Mouse (Mus musculus): Measurements from ENCODE around the gene Cacna1c. TPM values are rescaled to one million over a fixed set of nuclear protein-coding genes. Genes with fewer than 3 reads are reported as not detected.
"Not testable (repeated sequence)": the region's sequence is repeated elsewhere in the genome, so short reads cannot be mapped to it uniquely, and the experiment has no call there.

Cacna1c gene
- total RNA-seq, 2 experiments from 2014 or later, result 195 to 220 TPM

GRCm38 (mm10) chr6:118594833-118595680 is 601.2 kb downstream of the Cacna1c start:
- intact Hi-C loops (cut with DNase I), result no loop called here
- DNase-seq, result no peak

- intact Hi-C loops (cut with DNase I), result no loop called here
- no peak for DNase-seq
Measured at GRCm38 (mm10) chr6:118594070-118594469, 602.1 kb downstream of the Cacna1c start.

DNA sequence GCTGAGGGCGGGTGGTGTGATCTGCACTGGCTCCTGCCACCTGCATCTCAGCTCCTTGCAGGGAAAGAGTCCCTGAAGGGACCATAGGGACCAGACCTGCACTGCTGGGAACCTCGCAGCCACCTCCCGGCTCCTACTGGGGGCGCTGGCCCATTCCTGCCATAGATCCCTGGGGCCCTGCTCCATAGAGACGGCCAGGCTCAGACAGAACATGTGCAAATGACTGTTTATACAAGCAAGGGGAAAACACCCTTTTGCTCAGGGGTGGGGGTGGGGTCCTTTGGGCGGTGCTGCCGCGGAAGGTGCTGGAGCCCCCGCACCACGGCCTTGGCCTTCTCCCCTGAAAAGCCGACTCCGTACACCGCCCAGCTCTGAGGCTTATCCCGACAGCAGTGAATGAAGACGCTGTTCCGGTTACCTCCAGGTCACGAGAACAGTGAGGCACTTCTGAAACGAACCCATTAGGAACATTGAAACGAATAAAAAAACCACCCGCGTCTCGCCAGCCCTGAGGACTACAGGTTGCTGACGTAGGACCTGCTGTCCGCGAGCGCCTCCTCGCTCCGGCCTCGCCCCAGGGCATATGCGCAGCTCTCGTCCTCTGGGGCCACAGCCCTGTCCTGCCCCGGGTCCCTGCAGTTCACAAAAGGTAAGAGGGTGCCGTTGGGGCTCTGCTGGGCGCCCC is 602.7 kb downstream of the Cacna1c start:
- intact Hi-C loops (cut with DNase I), result no loop called here

DNA sequence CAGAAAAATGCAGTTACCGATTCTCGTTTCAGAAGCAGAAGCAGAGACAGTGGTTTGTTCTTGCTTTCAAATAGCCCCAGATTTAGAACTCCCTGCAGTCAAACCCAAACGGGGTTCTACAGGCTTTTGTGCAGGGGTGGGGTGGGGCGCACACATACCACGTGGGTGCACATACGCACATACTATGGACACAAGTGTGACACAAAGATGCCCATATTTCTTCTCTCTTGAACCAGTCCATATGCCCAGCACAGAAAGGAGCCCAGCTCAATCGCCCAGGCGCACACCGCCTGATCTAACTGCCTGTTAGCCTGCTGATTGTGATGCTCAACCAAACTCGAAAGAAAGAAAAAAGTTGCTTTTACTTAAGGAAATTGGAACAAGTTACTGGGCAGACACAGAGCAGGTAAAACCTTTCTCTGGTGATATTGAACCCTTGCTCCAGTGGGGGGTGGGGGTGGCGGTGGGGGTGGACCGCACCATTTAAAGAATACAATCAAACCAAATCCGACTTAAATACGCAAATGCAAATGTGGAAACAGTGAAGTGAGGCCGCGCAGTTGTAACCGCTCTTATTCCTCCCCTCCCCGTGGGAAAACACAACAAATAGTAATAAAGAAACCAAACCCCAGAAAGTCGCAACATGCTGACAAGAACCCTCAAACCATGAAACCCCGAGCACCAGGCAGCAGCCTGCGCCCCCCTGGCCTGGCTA is 603.4 kb downstream of the Cacna1c start:
- DNase-seq, result no peak
- intact Hi-C loops (cut with DNase I), result no loop called here

More for the DNA sequence above, 602.7 kb downstream of the Cacna1c start:
- no peak for DNase-seq

GRCm38 (mm10) chr6:118578741-118579140 is 617.5 kb downstream of the Cacna1c start:
- intact Hi-C loops (cut with DNase I); DNase-seq: not testable (repeated sequence)

DNA sequence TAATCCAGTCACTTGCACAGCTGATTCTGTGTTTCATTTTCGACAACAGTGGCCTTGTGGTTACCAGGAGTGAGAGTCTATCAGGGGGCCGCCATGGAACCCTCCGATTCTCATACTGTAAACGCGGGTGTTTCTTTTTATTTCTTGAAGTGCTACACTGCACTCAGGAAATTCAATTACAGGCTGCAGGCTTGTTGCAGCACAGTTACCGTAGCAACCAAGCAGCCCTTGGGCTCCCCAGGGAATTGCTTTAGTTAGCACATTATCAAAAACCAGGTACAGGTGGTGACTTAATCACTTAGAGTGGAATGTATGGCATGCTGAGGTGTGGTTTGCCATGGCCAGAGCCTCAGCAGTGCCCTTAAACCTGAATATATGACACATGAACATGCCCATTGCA is 621.9 kb downstream of the Cacna1c start:
- intact Hi-C loops (cut with DNase I), result no loop called here
- no peak for DNase-seq

GRCm38 (mm10) chr6:118567816-118568215 is 628.4 kb downstream of the Cacna1c start:
- intact Hi-C loops (cut with DNase I), result no loop called here

GRCm38 (mm10) chr6:118561745-118562609 is 634.2 kb downstream of the Cacna1c start, which contains the start of gene Ankrd26:
Ankrd26 (minus strand) TSS chr6:118562226.
- DNase-seq, result peak; percentile 94 to 95
- intact Hi-C loops (cut with DNase I), result no loop called here

More at GRCm38 (mm10) chr6:118567816-118568215, 628.4 kb downstream of the Cacna1c start:
- DNase-seq, result no peak

GRCm38 (mm10) chr6:118561225-118561624 is 635.0 kb downstream of the Cacna1c start:
- intact Hi-C loops (cut with DNase I), result no loop called here
- no peak for DNase-seq

DNA sequence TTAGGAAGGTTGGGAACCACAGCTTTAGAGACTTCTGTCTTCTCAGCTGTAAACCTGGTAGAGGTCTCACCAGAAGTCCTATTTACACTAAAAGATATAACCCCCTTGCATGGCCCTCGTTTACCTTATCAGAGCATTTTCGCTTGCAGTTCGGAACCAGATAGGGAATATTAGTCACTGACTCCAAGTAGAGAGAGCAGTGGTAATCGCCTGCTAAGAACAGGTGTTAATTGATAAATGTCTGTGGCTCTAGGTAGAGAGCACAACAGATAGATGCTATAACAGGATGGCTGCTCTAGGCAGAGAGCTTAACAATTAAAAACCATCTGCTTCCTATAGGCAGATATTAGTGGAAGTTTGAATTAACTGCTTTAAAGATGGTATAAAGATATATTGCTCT is 657.6 kb downstream of the Cacna1c start:
- no peak for DNase-seq

More for the DNA sequence above, 657.6 kb downstream of the Cacna1c start:
- intact Hi-C loops (cut with DNase I), result no loop called here

Other genes starting within 250 kb of the Cacna1c start
- gene Dcp1b, start 21.2 kb downstream of the Cacna1c start, total RNA-seq (2021), result 1 to 10 TPM; 4.0 to 4.4 TPM
- under 1 TPM in 1 of 2 experiments, not detected in 1; 0.12 TPM for gene Cacna2d4, start 40.1 kb upstream of the Cacna1c start, total RNA-seq (2021)
- gene Lrtm2, start 134.3 kb upstream of the Cacna1c start, total RNA-seq (2021), result under 1 TPM; 0.10 to 0.19 TPM
- 10 to 100 TPM; 54.8 to 64.1 TPM for gene Adipor2, start 221.3 kb upstream of the Cacna1c start, total RNA-seq (2021)